Mouse (Mus musculus): Measurements from ENCODE around the gene 4930544D05Rik. TPM values are rescaled to one million over a fixed set of nuclear protein-coding genes. Genes with fewer than 3 reads are reported as not detected.
A peak's percentile ranks its signal among the peaks of the same experiment; 100 is the strongest.

Gene 4930544D05Rik
- polyA plus RNA-seq, 1 experiment: not detected

DNA sequence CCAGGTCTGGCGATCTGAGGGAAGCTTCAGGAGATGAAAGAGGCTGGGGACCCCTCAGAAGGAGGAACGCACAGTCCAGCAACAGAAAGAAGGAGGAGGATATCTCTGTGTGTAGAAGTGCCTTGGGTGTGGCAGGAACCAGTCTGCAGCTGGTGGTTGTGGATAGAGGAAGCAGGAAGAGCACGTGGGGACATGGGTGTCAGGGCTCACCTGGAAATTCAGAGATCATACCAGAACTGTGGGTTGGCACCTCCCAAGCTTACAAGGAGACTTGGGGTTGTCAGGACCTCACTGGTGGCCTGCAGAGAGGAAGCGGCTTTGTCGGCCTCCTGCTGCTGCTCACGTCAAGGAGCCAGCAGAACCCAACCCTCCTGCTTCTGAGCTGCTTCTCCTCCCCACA, 18.3 kb upstream of the 4930544D05Rik start:
- 44% methylated on average over 6 of the region's 6 CpGs for WGBS
- Histone ChIP-seq H3K27me3 (ENCODE audit: control insufficient read depth, insufficient read depth, low read length) (no peaks in the 10 kb centered on the region), H3K4me1 (ENCODE audit: control insufficient read depth, insufficient read depth, insufficient read length, low read length) (peaks cover 30% of the 10 kb centered on the region), H3K27ac (ENCODE audit: insufficient read depth, low read depth, low read length) (peak overlapping the region; percentile 17), H3K36me3 (ENCODE audit: control insufficient read depth, insufficient read depth, low read length) (peaks cover 23% of the 10 kb centered on the region), H3K4me3 (ENCODE audit: low read depth, low read length) (no peak overlapping the region)
- TF ChIP-seq POLR2A (IDR thresholded peaks at IDR 0.05; ENCODE audit: low read depth, low read length) (no peak), CTCF (IDR thresholded peaks at IDR 0.05; ENCODE audit: extremely low read depth, insufficient read length, insufficient replicate concordance, low read depth, low read length) (0 out of 2 replicates have a peak, but pooled peaks have one; percentile 3)

DNA sequence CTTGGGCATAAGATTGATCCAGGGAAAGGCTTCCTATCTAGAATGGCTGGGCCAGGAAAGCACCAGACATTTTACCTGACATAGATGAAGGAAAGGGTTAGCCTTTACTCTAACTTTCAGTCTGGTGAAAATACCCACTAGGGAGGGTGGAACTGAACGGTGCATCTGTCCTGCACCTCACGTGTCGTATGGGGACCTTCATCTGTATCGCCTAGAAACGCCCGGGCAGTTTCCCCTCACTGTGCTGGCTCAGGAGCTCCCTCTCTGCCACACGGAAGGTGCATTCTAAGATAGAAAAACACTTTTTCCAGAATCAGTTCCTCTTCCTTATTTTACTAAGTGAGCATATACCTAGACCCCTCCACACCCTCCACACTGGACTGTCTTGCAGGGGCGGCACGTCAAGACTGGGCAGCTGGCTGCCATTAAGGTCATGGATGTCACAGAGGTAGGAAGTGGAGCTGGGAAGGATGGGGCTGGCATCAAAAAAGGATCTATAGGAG, 17.1 kb upstream of the 4930544D05Rik start:
- TF ChIP-seq POLR2A (IDR thresholded peaks at IDR 0.05; ENCODE audit: low read depth, low read length) (no peak), CTCF (IDR thresholded peaks at IDR 0.05; ENCODE audit: extremely low read depth, insufficient read length, insufficient replicate concordance, low read depth, low read length) (no peak)
- WGBS: 86% methylated on average over 9 of the region's 9 CpGs
- no peak overlapping the region for H3K27ac ChIP-seq (ENCODE audit: insufficient read depth, low read depth, low read length)
- peaks cover 30% of the 10 kb centered on the region for H3K4me1 ChIP-seq (ENCODE audit: control insufficient read depth, insufficient read depth, insufficient read length, low read length)
- H3K36me3 ChIP-seq (ENCODE audit: control insufficient read depth, insufficient read depth, low read length): peaks cover 23% of the 10 kb centered on the region
- no peak overlapping the region for H3K4me3 ChIP-seq (ENCODE audit: low read depth, low read length)
- no peaks in the 10 kb centered on the region for H3K27me3 ChIP-seq (ENCODE audit: control insufficient read depth, insufficient read depth, low read length)

DNA sequence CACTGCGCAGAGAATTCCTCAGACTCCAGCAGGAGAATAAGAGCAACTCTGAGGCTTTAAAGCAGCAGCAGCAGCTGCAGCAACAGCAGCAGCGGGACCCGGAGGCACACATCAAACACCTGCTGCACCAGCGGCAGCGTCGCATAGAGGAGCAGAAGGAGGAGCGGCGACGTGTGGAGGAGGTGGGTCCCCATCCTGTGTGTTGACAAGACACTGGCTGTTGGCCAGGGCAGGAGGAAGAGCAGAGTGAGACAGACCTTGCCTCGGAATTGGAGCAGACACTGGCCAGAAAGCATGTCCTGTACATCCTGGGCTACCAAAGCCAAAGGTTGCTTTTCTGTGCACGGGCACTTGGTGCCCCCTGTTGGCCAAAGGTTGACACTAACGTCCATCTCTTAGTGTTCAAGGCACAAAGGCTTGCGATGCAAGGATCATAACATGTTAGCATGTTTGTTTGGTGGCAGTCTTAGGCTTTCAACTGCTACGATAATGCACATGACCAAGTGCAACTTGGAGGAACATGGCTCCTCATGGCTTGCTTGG, 10.6 kb upstream of the 4930544D05Rik start:
- no peaks in the 10 kb centered on the region for H3K27me3 ChIP-seq (ENCODE audit: control insufficient read depth, insufficient read depth, low read length)
- H3K27ac ChIP-seq (ENCODE audit: insufficient read depth, low read depth, low read length): no peak overlapping the region
- peaks cover 53% of the 10 kb centered on the region for H3K36me3 ChIP-seq (ENCODE audit: control insufficient read depth, insufficient read depth, low read length)
- WGBS: 61% methylated on average over 14 of the region's 14 CpGs
- TF ChIP-seq CTCF (IDR thresholded peaks at IDR 0.05; ENCODE audit: extremely low read depth, insufficient read length, insufficient replicate concordance, low read depth, low read length) (peak; percentile 85; the same call in 1 of the 2 replicates), POLR2A (IDR thresholded peaks at IDR 0.05; ENCODE audit: low read depth, low read length) (no peak)
- H3K4me3 ChIP-seq (ENCODE audit: low read depth, low read length): no peak overlapping the region
- H3K4me1 ChIP-seq (ENCODE audit: control insufficient read depth, insufficient read depth, insufficient read length, low read length): peaks cover 5% of the 10 kb centered on the region

DNA sequence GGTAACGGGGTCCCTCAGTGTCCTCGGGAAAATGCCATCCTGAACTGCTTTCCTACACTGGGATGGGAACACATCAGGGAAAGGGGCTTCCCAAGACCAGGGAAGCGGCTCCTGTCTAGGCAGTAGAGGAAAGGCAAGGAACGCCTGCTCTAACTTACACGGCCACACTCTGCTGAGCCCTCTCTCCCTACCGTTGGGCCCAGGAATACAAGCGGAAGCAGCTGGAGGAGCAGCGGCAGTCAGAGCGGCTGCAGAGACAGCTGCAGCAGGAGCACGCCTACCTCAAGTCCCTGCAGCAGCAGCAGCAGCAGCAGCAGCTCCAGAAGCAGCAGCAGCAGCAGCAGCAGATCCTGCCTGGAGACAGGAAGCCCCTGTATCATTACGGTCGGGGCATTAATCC, 8.9 kb upstream of the 4930544D05Rik start:
- H3K27me3 ChIP-seq (ENCODE audit: control insufficient read depth, insufficient read depth, low read length): no peaks in the 10 kb centered on the region
- peaks cover 5% of the 10 kb centered on the region for H3K4me1 ChIP-seq (ENCODE audit: control insufficient read depth, insufficient read depth, insufficient read length, low read length)
- H3K4me3 ChIP-seq (ENCODE audit: low read depth, low read length): no peak overlapping the region
- 90% methylated on average over 12 of the region's 12 CpGs for WGBS
- no peak overlapping the region for H3K27ac ChIP-seq (ENCODE audit: insufficient read depth, low read depth, low read length)
- TF ChIP-seq CTCF (IDR thresholded peaks at IDR 0.05; ENCODE audit: extremely low read depth, insufficient read length, insufficient replicate concordance, low read depth, low read length) (no peak), POLR2A (IDR thresholded peaks at IDR 0.05; ENCODE audit: low read depth, low read length) (no peak)
- peaks cover 65% of the 10 kb centered on the region for H3K36me3 ChIP-seq (ENCODE audit: control insufficient read depth, insufficient read depth, low read length)

DNA sequence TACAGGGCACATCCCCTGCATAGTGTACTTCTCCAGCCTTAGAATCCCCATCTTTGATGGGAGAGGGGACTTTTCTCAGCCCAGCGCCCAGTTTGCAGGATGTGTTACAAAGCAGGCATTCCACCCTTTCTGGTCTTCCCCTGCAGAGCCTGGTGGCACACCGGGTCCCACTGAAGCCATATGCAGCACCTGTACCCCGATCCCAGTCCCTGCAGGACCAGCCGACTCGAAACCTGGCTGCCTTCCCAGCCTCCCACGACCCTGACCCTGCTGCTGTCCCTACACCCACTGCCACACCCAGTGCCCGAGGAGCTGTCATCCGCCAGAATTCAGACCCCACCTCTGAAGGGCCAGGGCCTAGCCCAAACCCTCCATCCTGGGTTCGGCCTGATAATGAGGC, 8.0 kb upstream of the 4930544D05Rik start:
- no peaks in the 10 kb centered on the region for H3K27me3 ChIP-seq (ENCODE audit: control insufficient read depth, insufficient read depth, low read length)
- peaks cover 69% of the 10 kb centered on the region for H3K36me3 ChIP-seq (ENCODE audit: control insufficient read depth, insufficient read depth, low read length)
- 84% methylated on average over 9 of the region's 9 CpGs for WGBS
- TF ChIP-seq POLR2A (IDR thresholded peaks at IDR 0.05; ENCODE audit: low read depth, low read length) (no peak), CTCF (IDR thresholded peaks at IDR 0.05; ENCODE audit: extremely low read depth, insufficient read length, insufficient replicate concordance, low read depth, low read length) (no peak)
- no peak overlapping the region for H3K27ac ChIP-seq (ENCODE audit: insufficient read depth, low read depth, low read length)
- peaks cover 5% of the 10 kb centered on the region for H3K4me1 ChIP-seq (ENCODE audit: control insufficient read depth, insufficient read depth, insufficient read length, low read length)
- H3K4me3 ChIP-seq (ENCODE audit: low read depth, low read length): no peak overlapping the region

DNA sequence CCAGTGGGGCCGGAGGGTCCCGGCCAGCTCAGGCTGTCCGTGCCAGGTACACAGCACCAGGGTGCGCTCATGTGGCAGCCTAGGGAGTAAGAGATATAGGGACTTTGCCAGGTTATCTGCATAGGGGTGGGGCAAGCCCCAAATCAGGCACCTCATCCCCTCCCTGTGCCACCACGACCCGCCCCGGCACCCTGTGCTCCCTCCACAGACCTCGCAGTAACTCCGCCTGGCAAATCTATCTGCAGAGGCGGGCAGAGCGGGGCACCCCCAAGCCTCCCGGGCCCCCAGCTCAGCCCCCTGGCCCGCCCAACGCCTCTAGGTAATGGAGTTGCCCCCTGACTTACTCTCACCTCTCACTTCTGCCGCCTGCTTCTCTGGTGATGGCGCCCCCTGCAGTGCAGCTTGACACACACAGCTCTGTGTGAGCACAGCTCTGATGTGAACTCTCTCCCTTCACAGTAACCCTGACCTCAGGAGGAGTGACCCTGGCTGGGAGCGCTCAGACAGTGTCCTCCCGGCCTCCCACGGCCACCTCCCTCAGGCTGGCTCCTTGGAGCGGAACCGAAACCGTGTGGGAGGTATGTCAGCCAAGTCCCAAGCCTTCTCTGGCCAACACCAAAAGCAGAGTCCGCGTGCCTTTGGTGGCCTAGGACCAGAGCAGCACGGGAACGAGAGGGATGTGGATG, 7.1 kb upstream of the 4930544D05Rik start:
- 93% methylated on average over 26 of the region's 26 CpGs for WGBS
- Histone ChIP-seq H3K27me3 (ENCODE audit: control insufficient read depth, insufficient read depth, low read length) (no peaks in the 10 kb centered on the region), H3K4me1 (ENCODE audit: control insufficient read depth, insufficient read depth, insufficient read length, low read length) (peaks cover 5% of the 10 kb centered on the region), H3K4me3 (ENCODE audit: low read depth, low read length) (no peak overlapping the region), H3K36me3 (ENCODE audit: control insufficient read depth, insufficient read depth, low read length) (peaks cover 78% of the 10 kb centered on the region), H3K27ac (ENCODE audit: insufficient read depth, low read depth, low read length) (no peak overlapping the region)
- TF ChIP-seq CTCF (IDR thresholded peaks at IDR 0.05; ENCODE audit: extremely low read depth, insufficient read length, insufficient replicate concordance, low read depth, low read length) (peak; percentile 29; the same call in 1 of the 2 replicates), POLR2A (IDR thresholded peaks at IDR 0.05; ENCODE audit: low read depth, low read length) (no peak)

DNA sequence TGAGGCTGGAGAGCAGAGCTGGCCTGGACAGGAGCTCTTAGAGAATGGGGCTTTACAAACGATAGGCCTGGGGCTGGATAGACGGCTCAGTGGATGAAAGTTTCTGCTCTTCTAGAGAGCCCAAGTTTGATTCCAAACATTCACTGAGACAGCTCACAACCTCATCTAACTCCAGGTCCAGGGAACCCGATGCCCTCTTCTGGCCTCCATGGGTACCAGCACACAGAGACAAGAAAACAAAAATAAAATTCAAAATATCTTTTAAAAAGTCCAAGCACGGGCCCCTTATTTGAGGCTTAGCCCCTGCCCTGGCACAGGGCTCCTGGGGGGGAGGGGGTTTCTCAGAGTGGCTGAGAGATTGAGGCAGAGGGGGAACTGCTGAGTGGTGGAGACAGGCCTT, 4.9 kb upstream of the 4930544D05Rik start:
- Histone ChIP-seq H3K36me3 (ENCODE audit: control insufficient read depth, insufficient read depth, low read length) (peaks cover 69% of the 10 kb centered on the region), H3K4me1 (ENCODE audit: control insufficient read depth, insufficient read depth, insufficient read length, low read length) (peaks cover 12% of the 10 kb centered on the region), H3K27me3 (ENCODE audit: control insufficient read depth, insufficient read depth, low read length) (no peaks in the 10 kb centered on the region), H3K27ac (ENCODE audit: insufficient read depth, low read depth, low read length) (no peak overlapping the region), H3K4me3 (ENCODE audit: low read depth, low read length) (no peak overlapping the region)
- 90% methylated on average over 4 of the region's 4 CpGs for WGBS
- peak; percentile 17; the same call in 1 of the 2 replicates for TF ChIP-seq CTCF (IDR thresholded peaks at IDR 0.05; ENCODE audit: extremely low read depth, insufficient read length, insufficient replicate concordance, low read depth, low read length)
- TF ChIP-seq POLR2A (IDR thresholded peaks at IDR 0.05; ENCODE audit: low read depth, low read length): no peak
